Mouse (Mus musculus): Measurements from ENCODE around the gene Tnmd. TPM values are rescaled to one million over a fixed set of nuclear protein-coding genes. Genes with fewer than 3 reads are reported as not detected.
A peak's percentile ranks its signal among the peaks of the same experiment; 100 is the strongest.

The Tnmd gene
- 10 to 100 TPM in 1 of 2 experiments, 1 to 10 TPM in 1; 6.6 to 27.6 TPM for total RNA-seq (2021)
- long read RNA-seq, experiment 1, transcript Tnmd-201 (7 exons, 1,353 nt) = major isoform, 13 of 14 reads
- long read RNA-seq, experiment 1, partial matches to known transcripts = 0 of 14 reads
- long read RNA-seq, experiment 1, other reads (novel, unspliced or antisense) = 1 of 14 reads
- long read RNA-seq, experiment 2, transcript Tnmd-201 (7 exons, 1,353 nt) = major isoform, 8 of 8 reads
- long read RNA-seq, experiment 2, partial matches to known transcripts = 0 of 8 reads
- long read RNA-seq, experiment 2, other reads (novel, unspliced or antisense) = 0 of 8 reads

DNA sequence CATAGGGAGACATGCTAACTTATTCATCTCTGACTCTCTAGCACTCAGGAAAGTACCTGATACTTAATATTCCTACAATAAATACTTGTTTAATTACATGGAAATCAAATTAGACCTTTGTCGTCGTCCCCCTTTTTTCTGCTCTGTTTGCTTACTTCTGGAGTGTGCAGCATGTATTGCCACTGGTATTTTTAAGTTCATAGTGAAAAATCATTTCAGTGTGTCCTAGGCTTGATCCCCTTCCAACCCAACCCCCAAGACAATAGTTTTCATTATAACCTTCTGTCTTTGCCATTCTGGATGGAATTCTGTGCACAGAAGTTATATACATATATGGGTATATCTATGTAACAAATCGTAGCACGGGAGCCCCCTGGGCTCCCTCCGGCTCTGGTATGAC is at the start of gene Tnmd:
Gene Tnmd, plus strand, starts transcription at position 301 of the 400 bp plus-strand sequence.
- intact Hi-C loops (cut with DNase I) = no loop called here
- Histone ChIP-seq H3K4me3 (peak within 1 kb of the TSS; percentile 26), H3K27ac (no peak within 1 kb of the TSS; the same call in 1 of the 2 replicates)
- no peak for TF ChIP-seq CTCF (IDR thresholded peaks at IDR 0.05)
- DNase-seq = no peak

DNA sequence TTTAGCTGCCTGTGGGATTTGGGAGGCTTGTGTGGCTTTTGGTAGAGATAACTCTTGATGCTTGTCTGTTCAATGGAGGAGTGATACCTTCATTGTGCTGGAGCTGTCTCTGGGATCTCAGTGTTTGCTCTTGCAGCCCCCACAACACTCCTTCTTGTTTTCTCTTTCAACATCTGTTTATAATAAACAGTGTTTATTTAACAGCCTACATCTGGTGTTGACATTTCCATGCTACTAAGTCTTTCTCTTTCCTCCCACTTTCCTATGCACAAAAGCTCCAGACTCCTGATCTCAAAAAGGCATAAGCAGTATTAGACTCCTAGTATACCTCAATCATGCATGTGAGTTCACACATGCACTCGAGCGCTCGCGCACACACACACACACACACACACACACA is 2.9 kb downstream of the Tnmd start:
- no peak for DNase-seq
- Histone ChIP-seq H3K4me3 (no peak overlapping the region), H3K27ac (peak overlapping the region; percentile 38; the same call in 1 of the 2 replicates)
- intact Hi-C loops (cut with DNase I) = no loop called here
- no peak for TF ChIP-seq CTCF (IDR thresholded peaks at IDR 0.05)

DNA sequence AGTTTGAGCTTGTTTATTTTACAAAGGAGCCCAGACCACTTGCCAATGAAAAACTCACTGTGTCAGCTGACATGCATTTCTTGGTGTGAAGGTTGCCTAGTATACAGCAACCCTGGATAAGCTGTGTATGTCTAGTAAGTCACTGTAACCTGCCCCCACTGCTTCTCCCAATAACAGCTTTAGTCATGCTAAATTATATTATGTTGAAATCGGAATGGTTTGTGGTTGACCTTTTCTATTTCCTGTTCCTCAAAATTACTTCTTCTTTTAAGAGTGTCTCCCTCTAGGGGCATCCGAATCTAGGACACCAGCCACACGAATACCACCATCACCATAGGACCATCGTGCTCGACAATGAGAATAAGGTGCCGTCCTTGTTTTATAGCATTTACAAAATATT is 19.0 kb downstream of the Tnmd start:
- Histone ChIP-seq H3K4me3 (no peak overlapping the region), H3K27ac (no peak overlapping the region)
- intact Hi-C loops (cut with DNase I) = no loop called here
- TF ChIP-seq CTCF (IDR thresholded peaks at IDR 0.05) = no peak
- DNase-seq = no peak

DNA sequence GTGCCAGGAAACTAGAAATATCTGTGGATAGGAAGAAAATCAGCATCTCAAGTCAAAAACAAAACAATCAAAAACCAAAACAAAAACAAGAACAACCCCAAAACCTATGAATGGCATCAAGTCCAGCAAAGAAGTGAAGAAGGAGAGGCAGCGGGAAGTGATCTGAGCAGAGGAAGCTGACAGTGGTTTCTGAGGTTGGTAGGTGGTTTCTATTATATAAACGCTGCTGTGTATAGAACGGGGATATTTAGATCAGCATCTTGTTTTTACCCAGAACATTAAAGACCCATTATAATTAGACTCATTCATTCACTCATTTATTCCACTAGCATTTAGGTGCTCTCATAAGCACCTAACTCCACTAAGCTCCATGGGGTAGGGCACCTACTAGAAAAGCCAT is 36.5 kb downstream of the Tnmd start:
- no peak for TF ChIP-seq CTCF (IDR thresholded peaks at IDR 0.05)
- DNase-seq = no peak
- no peak overlapping the region for H3K4me3 ChIP-seq
- intact Hi-C loops (cut with DNase I) = no loop called here
- H3K27ac ChIP-seq = no peak overlapping the region

DNA sequence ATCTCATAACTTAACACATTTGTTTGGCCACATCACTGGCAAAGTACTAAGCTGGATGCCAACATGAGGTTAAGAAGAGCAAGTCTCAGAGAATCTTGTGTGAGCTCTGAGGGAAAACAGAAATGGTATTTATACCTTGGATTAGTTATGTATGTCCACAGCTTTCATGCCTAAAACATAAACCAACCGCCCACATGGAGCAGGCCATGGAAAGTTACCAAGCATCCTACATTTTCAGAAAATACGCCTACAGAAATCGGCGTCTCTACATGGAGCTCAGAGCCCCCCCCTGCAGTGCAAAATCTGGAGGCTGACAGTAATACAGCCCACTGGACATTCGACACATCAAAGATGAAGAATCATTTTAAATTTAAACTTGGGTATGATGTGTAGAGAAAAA is 37.3 kb downstream of the Tnmd start:
- no peak for TF ChIP-seq CTCF (IDR thresholded peaks at IDR 0.05)

DNA sequence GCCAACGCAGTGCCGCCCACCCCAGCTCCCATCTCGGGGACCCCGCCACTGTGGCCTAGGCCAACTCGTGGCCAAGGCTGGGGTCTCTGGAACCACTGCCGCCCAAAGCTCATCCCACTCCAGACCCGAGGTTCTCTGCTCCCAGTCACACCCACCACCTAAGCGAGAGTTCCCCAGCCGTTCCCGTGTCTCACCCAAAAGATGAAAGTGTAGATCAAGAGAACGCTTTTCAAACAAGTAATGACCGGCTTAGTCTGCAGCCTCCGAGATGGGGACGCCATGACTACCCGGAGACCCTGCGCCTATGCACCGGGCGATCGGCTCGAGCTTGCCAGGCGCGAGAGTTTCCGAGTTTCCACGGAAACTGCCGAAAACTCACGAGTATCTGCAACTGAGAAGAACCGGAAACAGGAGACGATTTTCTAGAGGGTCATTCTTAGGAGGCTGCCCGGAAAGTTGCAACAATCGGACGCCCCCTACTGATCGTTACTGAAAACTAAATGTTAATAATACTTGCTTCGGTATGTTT is 47.3 kb downstream of the Tnmd start, which contains the start of gene Tspan6:
Gene Tspan6, minus strand, starts transcription at position 416 of the 529 bp plus-strand sequence.
- peak; percentile 59 for TF ChIP-seq CTCF (IDR thresholded peaks at IDR 0.05)
- DNase-seq = peak; percentile 77
- peak within 1 kb of the TSS; percentile 68 for H3K27ac ChIP-seq
- H3K4me3 ChIP-seq = peak within 1 kb of the TSS; percentile 75
- intact Hi-C loops (cut with DNase I) = loop anchor here (10.0 kb wide), 1 partner anchor 163 kb away; no protein-coding TSS in a partner anchor

More for the DNA sequence above, 37.3 kb downstream of the Tnmd start:
- DNase-seq = no peak
- Histone ChIP-seq H3K4me3 (no peak overlapping the region), H3K27ac (no peak overlapping the region)
- intact Hi-C loops (cut with DNase I) = no loop called here

DNA sequence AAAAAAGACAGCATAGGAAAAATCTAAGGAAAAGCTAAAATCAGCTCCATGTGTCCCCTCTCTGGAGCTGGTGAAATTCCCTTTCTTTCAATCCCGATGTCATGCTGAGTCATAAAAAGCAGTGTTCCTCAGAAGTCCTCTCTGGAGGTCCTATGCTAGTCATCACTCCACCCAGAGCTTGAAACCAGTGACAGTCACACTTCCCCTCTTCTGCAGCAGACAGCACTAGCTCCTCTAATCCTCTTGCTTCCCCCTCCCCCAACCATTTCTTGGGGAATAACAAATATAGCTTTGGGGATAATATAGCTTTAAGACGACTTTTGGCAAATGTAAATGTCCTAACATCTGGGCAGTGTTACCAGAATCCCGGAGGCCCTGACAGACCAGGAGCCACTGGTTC is 57.5 kb downstream of the Tnmd start, which contains the start of gene Srpx2:
Gene Srpx2, plus strand, starts transcription at position 166 of the 400 bp plus-strand sequence.
- H3K27ac ChIP-seq = peak within 1 kb of the TSS; percentile 62
- no peak for DNase-seq
- peak within 1 kb of the TSS; percentile 33 for H3K4me3 ChIP-seq
- intact Hi-C loops (cut with DNase I) = no loop called here
- no peak for TF ChIP-seq CTCF (IDR thresholded peaks at IDR 0.05)

DNA sequence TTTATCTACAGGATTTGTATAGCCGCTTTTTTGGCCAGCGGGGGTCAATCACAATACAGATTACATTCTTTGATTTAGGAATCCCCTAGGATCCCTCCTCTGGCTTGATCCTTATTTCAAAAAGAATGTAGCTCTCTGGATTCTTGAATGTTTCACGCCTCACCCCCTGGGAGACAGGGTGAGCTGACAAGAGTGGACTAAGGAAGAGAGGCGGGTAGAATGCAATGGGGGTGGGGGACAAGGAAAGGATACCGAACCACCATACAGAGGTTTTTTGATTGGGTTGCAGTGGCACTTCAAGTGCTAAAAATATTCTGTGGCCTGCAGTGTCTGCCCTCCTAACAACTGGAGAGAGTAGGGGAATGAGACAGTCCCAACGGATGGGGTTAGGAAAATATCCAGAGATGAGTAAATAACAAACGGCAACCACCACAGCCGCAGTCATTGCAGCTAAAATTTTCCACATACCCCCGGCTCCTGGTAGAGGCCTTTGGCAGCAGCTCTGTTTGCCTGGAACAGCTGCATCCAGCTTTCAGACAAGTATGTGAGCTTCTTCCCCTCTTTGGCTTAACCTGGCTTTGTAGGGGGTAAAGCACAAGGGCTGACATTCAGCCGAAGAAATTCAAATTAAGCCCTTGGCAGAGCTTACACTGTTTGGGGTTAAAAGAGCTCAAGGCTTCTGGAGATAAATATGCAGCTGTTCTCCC is 60.8 kb downstream of the Tnmd start:
- intact Hi-C loops (cut with DNase I) = no loop called here
- Histone ChIP-seq H3K27ac (peak overlapping the region; percentile 56), H3K4me3 (peak overlapping the region; percentile 21; the same call in 1 of the 2 replicates)
- no peak for TF ChIP-seq CTCF (IDR thresholded peaks at IDR 0.05)
- peak; percentile 38 for DNase-seq

DNA sequence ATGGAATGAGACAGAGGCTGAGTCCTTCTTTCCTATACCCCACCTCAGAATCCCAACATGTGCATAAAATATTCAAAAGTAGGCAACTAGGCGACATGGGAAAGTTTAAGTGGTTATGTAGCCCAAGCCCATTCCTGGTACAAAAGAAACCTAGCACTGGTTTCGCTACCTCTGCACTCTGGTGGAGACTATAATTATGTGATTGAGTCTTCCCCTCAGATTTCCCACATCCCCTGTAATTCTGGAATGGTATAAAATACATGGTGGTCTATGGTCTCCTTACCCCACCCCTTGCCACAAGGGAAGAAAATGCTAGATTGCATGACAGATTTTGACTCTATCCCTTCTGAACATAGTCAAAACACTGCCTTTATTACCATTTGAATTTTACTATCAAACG is 62.2 kb downstream of the Tnmd start:
- H3K27ac ChIP-seq = peak overlapping the region; percentile 70; the same call in 1 of the 2 replicates

DNA sequence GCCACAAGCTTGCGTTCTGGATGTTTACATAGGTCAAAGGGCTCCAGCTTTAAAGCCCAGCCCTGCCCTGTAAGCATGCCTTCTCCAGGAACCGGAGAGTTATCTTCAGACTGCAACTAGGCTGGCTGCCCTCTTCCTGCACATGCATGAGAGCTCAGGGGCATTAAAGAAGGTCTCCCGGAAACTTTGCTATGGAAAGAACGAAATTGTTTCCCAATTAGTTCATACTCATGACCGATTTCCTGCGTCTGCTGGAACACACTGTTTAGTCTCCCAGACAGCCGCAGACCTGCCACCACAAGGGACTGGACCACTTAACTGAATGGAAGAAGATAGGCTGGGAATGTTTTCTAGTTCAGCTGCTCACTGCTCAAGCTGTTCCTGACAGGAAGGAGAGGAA is 63.4 kb downstream of the Tnmd start:
- Histone ChIP-seq H3K27ac (peak overlapping the region; percentile 70), H3K4me3 (no peak overlapping the region)
- DNase-seq = peak; percentile 21
- TF ChIP-seq CTCF (IDR thresholded peaks at IDR 0.05) = no peak
- intact Hi-C loops (cut with DNase I) = no loop called here

More for the DNA sequence above, 62.2 kb downstream of the Tnmd start:
- TF ChIP-seq CTCF (IDR thresholded peaks at IDR 0.05) = no peak
- intact Hi-C loops (cut with DNase I) = no loop called here
- no peak overlapping the region for H3K4me3 ChIP-seq
- DNase-seq = no peak

Other genes starting within 250 kb of the Tnmd start
- gene Pcdh19, start 162.0 kb upstream of the Tnmd start, total RNA-seq (2021) = 1 to 10 TPM; 3.1 to 4.4 TPM
- gene Tspan6, start 47.4 kb downstream of the Tnmd start, total RNA-seq (2021) = 1 to 10 TPM; 1.9 to 5.0 TPM
- 1 to 10 TPM; 2.3 to 3.3 TPM for gene Srpx2, start 57.4 kb downstream of the Tnmd start, total RNA-seq (2021)
- gene Sytl4, start 130.8 kb downstream of the Tnmd start, total RNA-seq (2021) = under 1 TPM; 0.31 to 0.59 TPM
- gene Cstf2, start 208.2 kb downstream of the Tnmd start, total RNA-seq (2021) = 1 to 10 TPM; 6.9 to 7.9 TPM